Mouse (Mus musculus): Measurements from ENCODE around the gene Treh. TPM values are rescaled to one million over a fixed set of nuclear protein-coding genes. Genes with fewer than 3 reads are reported as not detected.

Treh gene
- polyA plus RNA-seq, 1 experiment, result 0.15 TPM

GRCm38 (mm10) chr9:44711602-44712001 lies 38.6 kb downstream of the Treh start:
- no peak for TF ChIP-seq CTCF (IDR thresholded peaks at IDR 0.05; ENCODE audit: borderline replicate concordance, control insufficient read depth, extremely low read depth, insufficient read depth, low read length, poor library complexity)
- no peak for TF ChIP-seq POLR2A (IDR thresholded peaks at IDR 0.05; ENCODE audit: control insufficient read depth, extremely low read depth, insufficient read depth, low read length, poor library complexity)
- no peaks in the 10 kb centered on the region for H3K36me3 ChIP-seq (ENCODE audit: control insufficient read depth, insufficient read depth, low read length)
- no peaks in the 10 kb centered on the region for H3K27me3 ChIP-seq (ENCODE audit: control insufficient read depth, insufficient read depth, low read length)
- no peak overlapping the region for H3K4me3 ChIP-seq (ENCODE audit: control insufficient read depth, insufficient read depth, low read length)
- DNase-seq, result no peak
- peaks cover 19% of the 10 kb centered on the region for H3K4me1 ChIP-seq (replicated peaks; ENCODE audit: control insufficient read depth, insufficient read depth, low read length)
- WGBS, result 96% methylated on average over 17 of the region's 17 CpGs
- no peak overlapping the region for H3K27ac ChIP-seq (ENCODE audit: control insufficient read depth, insufficient read depth, low read length)

GRCm38 (mm10) chr9:44713080-44713479 lies 40.0 kb downstream of the Treh start:
- TF ChIP-seq POLR2A (IDR thresholded peaks at IDR 0.05; ENCODE audit: control insufficient read depth, extremely low read depth, insufficient read depth, low read length, poor library complexity) (no peak), CTCF (IDR thresholded peaks at IDR 0.05; ENCODE audit: borderline replicate concordance, control insufficient read depth, extremely low read depth, insufficient read depth, low read length, poor library complexity) (no peak)
- peaks cover 29% of the 10 kb centered on the region for H3K4me1 ChIP-seq (replicated peaks; ENCODE audit: control insufficient read depth, insufficient read depth, low read length)
- H3K27me3 ChIP-seq (ENCODE audit: control insufficient read depth, insufficient read depth, low read length), result no peaks in the 10 kb centered on the region
- no peak overlapping the region for H3K4me3 ChIP-seq (ENCODE audit: control insufficient read depth, insufficient read depth, low read length)
- no peak overlapping the region for H3K27ac ChIP-seq (ENCODE audit: control insufficient read depth, insufficient read depth, low read length)
- WGBS, result 91% methylated on average over 5 of the region's 6 CpGs
- H3K36me3 ChIP-seq (ENCODE audit: control insufficient read depth, insufficient read depth, low read length), result no peaks in the 10 kb centered on the region
- DNase-seq, result no peak

GRCm38 (mm10) chr9:44713574-44713973 lies 40.5 kb downstream of the Treh start:
- 81% methylated on average over 2 of the region's 2 CpGs for WGBS

GRCm38 (mm10) chr9:44715109-44715508 lies 42.1 kb downstream of the Treh start:
- DNase-seq, result no peak
- no peak overlapping the region for H3K27ac ChIP-seq (ENCODE audit: control insufficient read depth, insufficient read depth, low read length)
- peaks cover 20% of the 10 kb centered on the region for H3K4me1 ChIP-seq (replicated peaks; ENCODE audit: control insufficient read depth, insufficient read depth, low read length)
- TF ChIP-seq POLR2A (IDR thresholded peaks at IDR 0.05; ENCODE audit: control insufficient read depth, extremely low read depth, insufficient read depth, low read length, poor library complexity) (no peak), CTCF (IDR thresholded peaks at IDR 0.05; ENCODE audit: borderline replicate concordance, control insufficient read depth, extremely low read depth, insufficient read depth, low read length, poor library complexity) (no peak)
- WGBS, result 95% methylated on average over 17 of the region's 17 CpGs
- no peaks in the 10 kb centered on the region for H3K27me3 ChIP-seq (ENCODE audit: control insufficient read depth, insufficient read depth, low read length)
- H3K4me3 ChIP-seq (ENCODE audit: control insufficient read depth, insufficient read depth, low read length), result no peak overlapping the region
- H3K36me3 ChIP-seq (ENCODE audit: control insufficient read depth, insufficient read depth, low read length), result no peaks in the 10 kb centered on the region

More at GRCm38 (mm10) chr9:44713574-44713973, 40.5 kb downstream of the Treh start:
- TF ChIP-seq POLR2A (IDR thresholded peaks at IDR 0.05; ENCODE audit: control insufficient read depth, extremely low read depth, insufficient read depth, low read length, poor library complexity), result no peak
- no peak overlapping the region for H3K4me3 ChIP-seq (ENCODE audit: control insufficient read depth, insufficient read depth, low read length)
- H3K4me1 ChIP-seq (replicated peaks; ENCODE audit: control insufficient read depth, insufficient read depth, low read length), result peaks cover 27% of the 10 kb centered on the region
- no peak for DNase-seq
- no peak overlapping the region for H3K27ac ChIP-seq (ENCODE audit: control insufficient read depth, insufficient read depth, low read length)
- no peaks in the 10 kb centered on the region for H3K36me3 ChIP-seq (ENCODE audit: control insufficient read depth, insufficient read depth, low read length)
- no peaks in the 10 kb centered on the region for H3K27me3 ChIP-seq (ENCODE audit: control insufficient read depth, insufficient read depth, low read length)

- Histone ChIP-seq H3K36me3 (ENCODE audit: control insufficient read depth, insufficient read depth, low read length) (no peaks in the 10 kb centered on the region), H3K4me1 (replicated peaks; ENCODE audit: control insufficient read depth, insufficient read depth, low read length) (peaks cover 25% of the 10 kb centered on the region), H3K4me3 (ENCODE audit: control insufficient read depth, insufficient read depth, low read length) (no peak overlapping the region), H3K27me3 (ENCODE audit: control insufficient read depth, insufficient read depth, low read length) (no peaks in the 10 kb centered on the region), H3K27ac (ENCODE audit: control insufficient read depth, insufficient read depth, low read length) (no peak overlapping the region)
- TF ChIP-seq POLR2A (IDR thresholded peaks at IDR 0.05; ENCODE audit: control insufficient read depth, extremely low read depth, insufficient read depth, low read length, poor library complexity) (no peak), CTCF (IDR thresholded peaks at IDR 0.05; ENCODE audit: borderline replicate concordance, control insufficient read depth, extremely low read depth, insufficient read depth, low read length, poor library complexity) (no peak)
- 98% methylated on average over 29 of the region's 29 CpGs for WGBS
- no peak for DNase-seq
Measured at GRCm38 (mm10) chr9:44715705-44716362, 42.8 kb downstream of the Treh start.

- TF ChIP-seq POLR2A (IDR thresholded peaks at IDR 0.05; ENCODE audit: control insufficient read depth, extremely low read depth, insufficient read depth, low read length, poor library complexity), result no peak
- TF ChIP-seq CTCF (IDR thresholded peaks at IDR 0.05; ENCODE audit: borderline replicate concordance, control insufficient read depth, extremely low read depth, insufficient read depth, low read length, poor library complexity), result no peak
- H3K27me3 ChIP-seq (ENCODE audit: control insufficient read depth, insufficient read depth, low read length), result no peaks in the 10 kb centered on the region
- H3K27ac ChIP-seq (ENCODE audit: control insufficient read depth, insufficient read depth, low read length), result no peak overlapping the region
- no peak overlapping the region for H3K4me3 ChIP-seq (ENCODE audit: control insufficient read depth, insufficient read depth, low read length)
- peaks cover 30% of the 10 kb centered on the region for H3K4me1 ChIP-seq (replicated peaks; ENCODE audit: control insufficient read depth, insufficient read depth, low read length)
- H3K36me3 ChIP-seq (ENCODE audit: control insufficient read depth, insufficient read depth, low read length), result no peaks in the 10 kb centered on the region
- 64% methylated on average over 6 of the region's 6 CpGs for WGBS
- no peak for DNase-seq
Measured at GRCm38 (mm10) chr9:44716997-44717821, 44.2 kb downstream of the Treh start.
